Mouse (Mus musculus) layer of hippocampus, adult 8-10 months (tissue): Measurements from ENCODE around the gene Atf6b. TPM values are rescaled to one million over a fixed set of nuclear protein-coding genes. Genes with fewer than 3 reads are reported as not detected.

ENCODE experiments used
- DNase-seq, 2 experiments: peaks; one replicate each; pipeline ENCODE4 v3.0.0; 2022; ENCODE audit warnings: low spot score in 2 of 2
- total RNA-seq, 4 experiments: library from RNA; stranded (reverse); gene quantifications; 2 replicates each; pipeline ENCODE4 v1.2.4; 2022

Gene Atf6b
- total RNA-seq, 4 experiments from 2014 or later = 74.1 to 82.9 (median 79.8) TPM

GRCm38 (mm10) chr17:34626773-34627092 lies 20.2 kb upstream of the Atf6b start:
- DNase-seq = no peak

DNA sequence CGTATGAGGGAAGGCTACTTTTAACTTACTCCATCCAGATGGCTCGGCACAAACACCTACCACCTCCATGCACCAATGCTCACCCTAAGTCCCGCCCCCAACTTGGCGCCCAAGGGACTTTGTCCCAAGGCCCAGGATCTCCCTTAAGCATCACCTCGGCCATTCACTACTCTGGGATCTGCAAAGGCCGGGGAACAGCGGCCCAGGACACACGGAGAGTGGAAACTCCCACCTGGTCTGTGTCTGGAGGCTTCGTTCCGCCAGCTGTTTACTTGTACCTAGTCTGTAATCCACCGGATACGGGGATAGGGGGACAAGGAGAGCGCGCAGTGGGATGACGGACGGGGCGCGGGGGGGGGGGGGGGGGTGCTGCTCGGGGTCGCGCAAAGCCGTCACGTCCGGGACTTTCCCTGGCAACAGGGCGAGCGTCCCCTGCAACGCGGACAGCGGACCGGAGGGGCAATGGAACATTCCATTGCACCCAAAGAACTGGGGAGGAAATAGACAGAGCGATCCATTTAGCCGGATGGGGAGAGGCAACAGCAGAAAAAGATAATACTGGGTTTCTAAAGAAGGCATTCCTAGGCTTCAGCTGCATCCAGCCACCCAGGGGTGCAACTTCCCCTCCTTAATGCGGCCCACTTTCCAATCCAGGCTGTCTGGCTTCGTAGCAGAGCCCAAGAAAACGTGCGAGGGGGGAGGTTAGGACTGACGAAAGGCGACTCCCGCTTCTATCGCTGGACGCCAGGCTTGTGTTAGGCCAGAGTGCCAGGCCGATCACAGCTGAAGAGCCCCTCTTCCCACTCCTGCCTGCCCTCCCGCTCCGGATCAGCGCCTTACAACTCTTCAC lies 19.6 kb upstream of the Atf6b start:
- DNase-seq = peak; percentile 82 to 86

- DNase-seq = no peak
Observed at GRCm38 (mm10) chr17:34627943-34628643, 18.9 kb upstream of the Atf6b start, which contains the start of gene Ppt2. Ppt2 (minus strand) TSS chr17:34628510.

- DNase-seq = no peak
Observed at GRCm38 (mm10) chr17:34628644-34628967, 18.3 kb upstream of the Atf6b start.

GRCm38 (mm10) chr17:34629221-34629751 lies 17.7 kb upstream of the Atf6b start, which contains the start of gene Prrt1:
Prrt1 (plus strand) TSS chr17:34629533.
- peak in 1 of 2 experiments; percentile 61 for DNase-seq

GRCm38 (mm10) chr17:34629796-34630603 lies 16.9 kb upstream of the Atf6b start:
- DNase-seq = no peak

DNA sequence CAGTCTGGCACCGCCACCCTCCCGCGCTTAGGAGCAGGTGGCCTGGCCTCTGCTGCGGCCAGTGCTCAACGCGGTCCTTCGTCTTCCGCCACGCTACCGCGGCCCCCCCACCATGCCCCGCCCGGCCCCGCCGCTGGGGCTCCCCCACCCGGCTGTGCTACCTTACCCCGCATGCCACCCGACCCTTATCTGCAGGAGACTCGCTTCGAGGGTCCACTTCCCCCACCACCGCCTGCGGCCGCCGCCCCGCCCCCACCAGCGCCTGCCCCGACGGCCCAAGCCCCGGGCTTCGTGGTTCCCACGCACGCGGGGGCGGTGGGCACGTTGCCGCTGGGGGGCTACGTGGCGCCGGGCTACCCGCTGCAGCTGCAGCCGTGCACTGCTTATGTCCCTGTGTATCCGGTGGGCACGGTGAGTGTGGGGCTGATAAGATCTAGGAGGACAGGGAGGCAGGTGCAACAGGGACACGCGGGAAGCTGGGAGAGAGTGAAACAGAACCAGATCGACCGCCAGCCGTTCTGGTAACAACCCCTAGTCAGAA lies 16.1 kb upstream of the Atf6b start:
- DNase-seq = no peak

GRCm38 (mm10) chr17:34631647-34632046 lies 15.3 kb upstream of the Atf6b start:
- DNase-seq = no peak

DNA sequence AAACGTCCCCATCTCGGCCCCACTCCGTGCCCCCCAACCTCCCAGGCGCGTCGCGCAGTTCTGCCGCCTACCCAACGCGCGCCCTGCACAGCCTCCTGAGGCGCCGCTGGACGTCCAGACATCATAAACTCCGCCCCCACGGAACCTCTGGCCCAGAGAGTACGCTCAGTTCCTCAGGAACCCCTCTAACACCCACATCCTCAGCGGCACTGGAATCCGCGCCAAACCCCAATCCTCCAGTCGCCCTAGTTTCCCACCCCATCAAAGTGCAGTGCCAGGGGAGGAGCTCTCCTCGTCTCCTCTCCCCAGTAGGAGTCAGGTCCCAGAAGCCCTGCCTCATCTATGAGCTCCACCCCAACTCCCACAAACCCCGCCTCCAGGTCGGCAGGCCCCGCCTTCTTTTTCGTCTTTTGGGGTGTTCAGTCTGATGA lies 14.7 kb upstream of the Atf6b start:
- DNase-seq = peak; percentile 84 to 89

GRCm38 (mm10) chr17:34635671-34636070 lies 11.3 kb upstream of the Atf6b start:
- no peak for DNase-seq

GRCm38 (mm10) chr17:34637459-34637858 lies 9.5 kb upstream of the Atf6b start:
- no peak for DNase-seq

DNA sequence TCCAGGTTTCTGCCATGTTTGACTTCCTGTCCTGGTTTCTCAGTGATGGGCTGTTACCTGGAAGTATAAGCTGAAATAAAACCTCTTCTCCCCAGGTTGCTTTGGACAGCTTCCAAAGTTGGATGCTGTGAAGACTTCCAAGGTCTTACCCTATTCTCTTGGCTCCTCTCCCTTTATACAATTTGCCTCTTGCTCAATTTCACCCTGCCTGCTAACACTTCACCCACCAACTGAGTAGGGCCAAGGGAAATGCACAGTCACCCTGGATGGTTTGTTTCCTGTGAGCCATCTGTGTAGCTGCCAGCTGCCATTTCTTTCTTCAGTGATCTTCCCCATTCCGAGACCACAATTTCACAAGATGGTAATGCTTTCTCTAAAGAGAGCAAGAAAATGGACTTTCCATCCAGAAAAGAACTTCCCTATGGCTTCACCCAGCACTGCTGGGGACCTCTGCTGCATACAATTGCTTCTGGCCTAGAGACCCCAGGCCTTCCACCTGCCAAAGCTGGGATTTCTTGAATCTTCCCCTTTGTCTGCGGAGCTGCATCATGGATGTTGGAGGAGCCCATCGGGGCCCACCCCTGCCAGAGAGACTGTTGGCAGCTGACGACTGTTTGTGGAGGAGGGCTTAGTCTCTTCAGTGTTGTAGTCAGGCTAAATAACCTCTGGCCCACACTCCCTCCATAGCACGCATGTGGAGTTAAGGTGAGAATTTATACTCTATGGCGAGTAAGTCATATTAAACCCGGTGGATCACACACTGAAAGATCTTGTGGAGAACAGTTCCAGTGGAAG lies 7.3 kb upstream of the Atf6b start:
- no peak for DNase-seq

DNA sequence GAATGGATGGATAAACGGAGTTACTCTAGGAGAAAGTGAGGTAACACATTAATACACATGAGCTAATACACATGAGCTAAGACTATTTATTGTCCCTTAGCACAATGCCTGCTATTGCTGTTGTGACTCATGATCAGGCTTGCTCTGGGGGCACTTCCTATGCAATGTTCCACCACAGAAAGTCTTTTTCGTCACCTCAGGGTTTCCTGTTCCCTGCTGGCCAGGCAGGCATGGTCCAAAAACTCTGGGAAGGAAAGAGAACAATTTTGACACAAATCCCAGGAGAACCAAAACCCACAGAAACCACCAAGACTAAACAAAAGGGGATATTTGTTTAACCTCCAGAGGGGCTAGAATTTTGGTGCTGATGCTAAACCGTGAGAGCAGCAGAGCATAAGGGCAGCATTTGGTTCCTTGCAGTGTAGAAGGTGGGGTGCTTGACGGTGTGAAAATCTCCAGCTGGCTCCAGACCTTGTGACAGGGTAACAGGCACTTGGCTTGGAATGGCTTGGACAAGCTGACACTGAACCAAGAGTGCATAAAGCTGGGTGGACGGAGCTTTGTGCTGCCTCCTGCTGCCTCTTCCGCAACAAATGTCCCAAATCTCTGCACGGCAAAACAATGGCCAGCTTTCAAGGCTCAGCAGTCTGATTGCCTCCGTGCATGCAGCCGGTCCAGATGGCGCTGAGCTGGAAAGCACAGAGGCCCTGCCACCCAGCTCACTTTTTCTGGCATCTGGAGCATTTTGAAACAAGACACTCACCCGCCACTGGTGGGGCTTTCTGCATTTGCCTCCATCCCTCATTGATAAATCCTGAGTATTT lies 6.0 kb upstream of the Atf6b start:
- peak in 1 of 2 experiments; percentile 76 for DNase-seq

- no peak for DNase-seq
Observed at GRCm38 (mm10) chr17:34641945-34642344, 5.0 kb upstream of the Atf6b start.

DNA sequence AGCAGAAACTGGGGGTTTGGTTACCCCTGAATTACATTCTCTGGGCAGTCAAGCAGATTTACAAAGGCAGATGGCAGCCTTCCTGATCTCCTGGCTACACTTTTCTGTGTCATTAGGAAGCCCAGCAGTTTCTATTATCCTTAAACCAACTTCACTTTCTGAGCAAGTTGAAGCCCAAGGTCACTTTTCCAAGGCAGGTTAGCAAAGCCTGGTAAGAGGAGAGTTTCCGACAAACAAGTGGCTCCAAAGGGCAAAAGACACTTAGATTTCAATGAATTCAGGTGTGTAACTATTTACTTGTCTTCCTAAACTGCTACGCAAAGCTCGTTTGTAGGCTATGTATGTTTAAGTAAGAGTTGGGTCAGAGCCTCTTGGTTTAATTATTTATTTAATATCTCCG lies 3.6 kb upstream of the Atf6b start:
- DNase-seq = no peak

- no peak for DNase-seq
Observed at GRCm38 (mm10) chr17:34643944-34644343, 3.0 kb upstream of the Atf6b start.

DNA sequence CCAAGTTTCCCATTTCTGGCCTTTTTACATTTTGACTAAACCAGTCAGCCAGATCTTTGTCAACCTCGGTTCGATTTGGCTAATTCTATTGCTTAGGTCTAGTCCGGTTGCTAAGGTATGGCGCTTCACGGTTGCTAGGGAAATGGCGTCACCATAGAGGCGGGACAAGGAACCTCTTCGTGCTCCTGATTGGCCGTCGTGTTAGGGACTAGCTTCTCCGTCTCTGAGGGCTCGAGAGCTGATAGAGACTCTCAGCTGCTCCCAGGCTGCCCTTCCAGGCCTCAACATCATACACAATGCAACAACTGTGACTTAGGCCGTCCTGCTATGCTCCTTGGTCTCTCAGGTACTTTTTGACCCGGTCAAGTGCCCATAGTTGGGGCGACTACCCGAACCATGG lies 2.3 kb upstream of the Atf6b start, which contains the start of gene Fkbpl:
Fkbpl (plus strand) TSS at position 157 of the 400 bp plus-strand sequence.
- peak; percentile 98 for DNase-seq

- no peak for DNase-seq
Observed at GRCm38 (mm10) chr17:34645256-34645829, 1.6 kb upstream of the Atf6b start.

- DNase-seq = no peak
Observed at GRCm38 (mm10) chr17:34645831-34646511, 975 bp upstream of the Atf6b start.
